Mouse (Mus musculus) cerebellum, postnatal 4 days (tissue): Measurements from ENCODE around the gene St8sia6.
A peak's percentile ranks its signal among the peaks of the same experiment; 100 is the strongest.
"Not testable (repeated sequence)": the region's sequence is repeated elsewhere in the genome, so short reads cannot be mapped to it uniquely, and the experiment has no call there.

Experiments
- DNase-seq, 2 experiments: peaks; one replicate each; pipeline ENCODE4 v3.0.0; 2022; ENCODE audit warnings: low spot score in 2 of 2, mixed read lengths in 1 of 2

Gene St8sia6

GRCm38 (mm10) chr2:13793969-13794363, at the start of gene St8sia6:
Gene St8sia6, minus strand, starts transcription at chr2:13794064.
- no peak for DNase-seq

GRCm38 (mm10) chr2:13836310-13836709, 42.4 kb upstream of the St8sia6 start:
- DNase-seq: no peak

- DNase-seq: no peak
Observed at GRCm38 (mm10) chr2:13834989-13835388, 41.1 kb upstream of the St8sia6 start.

DNA sequence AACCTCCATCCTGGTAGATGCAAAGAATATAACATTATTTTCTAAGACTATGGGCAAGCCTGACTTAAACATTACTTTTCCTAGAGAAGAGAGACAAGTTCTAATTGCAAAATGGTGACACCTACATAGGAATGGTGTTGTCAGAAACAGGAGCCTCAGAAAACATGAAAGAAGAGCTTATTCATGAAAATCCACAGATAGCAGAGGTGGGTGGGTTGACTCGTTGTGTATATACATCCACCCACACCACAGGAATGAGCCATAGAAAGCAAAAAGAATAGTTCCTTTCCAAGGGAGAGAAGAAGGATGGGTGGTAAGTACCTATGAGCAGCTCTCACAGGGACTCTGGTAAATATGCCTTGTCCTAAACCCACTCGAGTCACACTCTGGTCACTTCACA, 22.8 kb upstream of the St8sia6 start:
- no peak for DNase-seq

DNA sequence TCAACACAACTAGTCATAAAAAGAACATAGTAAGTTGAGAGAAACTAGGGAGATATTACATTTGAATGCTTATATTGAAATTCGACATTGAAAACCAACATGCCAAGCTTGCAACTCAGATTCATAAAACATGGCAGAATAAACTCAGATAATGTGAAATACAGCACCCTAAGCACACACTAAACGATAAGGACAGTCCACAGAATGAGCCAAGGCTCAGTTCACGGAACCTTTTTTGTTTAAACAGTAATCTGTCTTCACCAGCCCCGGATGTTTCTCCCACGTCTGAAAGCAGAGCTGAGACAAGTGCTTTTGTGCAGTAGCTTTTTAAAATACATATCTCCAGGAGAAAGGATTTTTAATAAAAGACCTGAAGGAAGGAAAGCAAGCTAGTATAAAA, 14.7 kb upstream of the St8sia6 start:
- no peak for DNase-seq

- DNase-seq: no peak
Observed at GRCm38 (mm10) chr2:13808008-13808407, 14.1 kb upstream of the St8sia6 start.

DNA sequence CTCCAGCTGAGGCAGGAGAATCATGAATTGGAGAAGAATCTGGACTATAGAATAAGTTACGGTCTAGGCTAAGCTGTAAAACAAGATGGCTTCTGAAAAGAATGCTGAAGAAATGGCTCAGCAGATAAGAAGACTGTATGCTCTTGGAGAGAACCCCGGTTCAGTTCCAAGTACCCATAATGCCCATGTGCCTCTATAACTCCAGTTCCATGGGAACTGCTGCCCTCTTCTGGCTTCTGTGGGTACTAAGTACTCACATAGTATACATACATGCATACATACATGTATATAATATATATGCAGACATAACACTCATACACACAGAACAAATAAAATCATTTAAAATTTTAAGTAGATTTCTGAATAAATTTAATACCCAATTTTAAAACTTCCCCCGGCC, 12.3 kb upstream of the St8sia6 start:
- no peak for DNase-seq

DNA sequence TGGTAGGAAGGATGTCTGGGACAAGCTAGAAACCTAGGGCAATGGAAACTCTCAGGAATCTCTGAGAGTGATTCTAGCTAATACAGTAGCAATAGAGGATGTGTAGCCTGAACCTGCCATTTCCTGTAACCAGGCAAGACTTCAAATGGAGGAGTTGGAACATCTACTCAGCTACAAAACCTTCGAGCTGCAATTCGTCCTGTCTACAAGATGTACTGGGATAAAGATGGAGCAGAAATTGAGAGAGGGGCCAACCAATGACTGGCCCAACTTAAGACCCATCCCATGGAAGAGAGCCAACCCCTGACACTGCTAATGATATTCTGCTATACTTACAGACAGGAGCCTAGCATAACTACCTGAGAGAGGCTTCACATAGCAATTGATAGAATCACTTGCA, 6.8 kb upstream of the St8sia6 start:
- no peak for DNase-seq

DNA sequence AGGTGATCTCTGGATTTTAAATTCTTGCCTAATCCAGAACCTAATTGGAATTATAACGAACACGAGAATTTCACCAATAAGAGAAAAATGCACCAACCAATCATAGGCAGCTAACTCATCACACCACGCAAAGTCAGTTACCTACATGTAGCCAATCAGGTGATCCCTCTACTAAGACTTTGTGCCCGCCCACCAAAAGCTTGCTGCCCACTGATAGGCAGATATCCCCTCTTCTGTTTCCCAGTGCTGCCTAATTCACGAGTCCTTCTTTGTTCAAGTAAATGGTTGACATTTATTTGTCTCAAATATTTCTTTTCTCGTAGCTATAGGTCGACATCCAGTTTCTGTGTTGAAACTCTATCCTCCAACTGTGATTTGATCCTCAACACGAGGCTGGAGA, 582 bp upstream of the St8sia6 start:
- no peak for DNase-seq

GRCm38 (mm10) chr2:13793054-13793968, 553 bp downstream of the St8sia6 start:
- DNase-seq: peak; percentile 30 to 48

GRCm38 (mm10) chr2:13792256-13793005, 1.4 kb downstream of the St8sia6 start:
- peak in 1 of 2 experiments; percentile 1 for DNase-seq

DNA sequence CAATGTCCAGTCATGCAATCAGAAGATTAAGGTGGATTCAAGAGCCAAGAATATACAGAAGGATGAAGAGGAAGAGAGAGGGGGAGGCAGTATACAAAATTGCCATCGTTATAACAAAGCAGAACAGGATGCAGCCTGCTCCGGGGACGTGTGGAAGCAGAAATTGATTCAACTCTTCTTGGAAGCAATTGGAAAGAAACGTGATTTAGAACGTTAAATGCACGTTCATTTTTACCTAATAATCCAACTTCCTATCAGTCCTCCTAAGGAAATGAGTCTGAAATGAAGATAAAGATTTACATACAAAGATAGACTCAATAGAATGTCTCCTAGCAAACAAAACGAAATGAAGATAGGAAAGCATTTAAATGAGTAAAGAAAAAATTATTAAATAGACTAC, 2.3 kb downstream of the St8sia6 start:
- DNase-seq: no peak

- no peak for DNase-seq
Observed at GRCm38 (mm10) chr2:13789365-13789764, 4.5 kb downstream of the St8sia6 start.

- DNase-seq: no peak
Observed at GRCm38 (mm10) chr2:13786577-13787168, 7.2 kb downstream of the St8sia6 start.

GRCm38 (mm10) chr2:13785992-13786391, 7.9 kb downstream of the St8sia6 start:
- DNase-seq: not testable (repeated sequence)

GRCm38 (mm10) chr2:13785247-13785646, 8.6 kb downstream of the St8sia6 start:
- DNase-seq: no peak

DNA sequence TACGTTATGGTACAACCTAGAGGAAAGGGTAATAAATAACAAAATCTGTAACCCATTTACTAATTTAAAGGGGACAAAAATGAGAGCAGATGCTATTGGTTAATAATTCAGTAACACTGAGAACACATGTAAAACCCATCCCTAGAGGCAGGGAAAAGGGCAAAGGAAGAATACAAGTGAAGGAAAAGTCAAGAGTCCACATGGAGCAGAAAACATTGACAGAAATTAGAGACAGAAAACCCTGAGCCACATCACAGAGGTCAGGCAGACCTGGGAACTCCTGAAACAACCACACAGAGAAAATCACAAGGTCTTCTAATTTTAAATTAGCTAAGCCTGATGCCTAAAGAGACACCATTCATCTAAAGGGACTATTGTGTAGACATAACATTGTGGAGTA, 9.4 kb downstream of the St8sia6 start:
- no peak for DNase-seq

- no peak for DNase-seq
Observed at GRCm38 (mm10) chr2:13777032-13777431, 16.8 kb downstream of the St8sia6 start.

DNA sequence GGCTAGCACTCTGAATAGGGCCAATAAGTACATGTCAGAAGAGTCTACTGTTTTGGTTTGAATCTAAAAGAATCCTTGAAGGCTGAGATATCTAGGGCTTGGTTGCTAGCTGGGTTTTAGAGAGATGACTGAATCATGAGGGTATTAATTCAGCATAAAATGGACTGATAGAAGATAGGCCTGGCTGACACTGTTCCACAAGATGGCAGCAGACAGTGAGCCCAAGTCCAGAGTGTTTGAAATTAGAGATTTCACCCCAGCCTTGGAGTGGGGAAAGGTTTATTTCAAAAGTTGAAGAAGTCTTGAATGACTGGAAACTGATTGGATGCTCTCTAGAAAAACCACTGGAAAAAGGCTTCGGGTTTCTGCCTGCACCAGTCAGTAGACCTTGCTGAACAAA, 17.4 kb downstream of the St8sia6 start:
- no peak for DNase-seq

DNA sequence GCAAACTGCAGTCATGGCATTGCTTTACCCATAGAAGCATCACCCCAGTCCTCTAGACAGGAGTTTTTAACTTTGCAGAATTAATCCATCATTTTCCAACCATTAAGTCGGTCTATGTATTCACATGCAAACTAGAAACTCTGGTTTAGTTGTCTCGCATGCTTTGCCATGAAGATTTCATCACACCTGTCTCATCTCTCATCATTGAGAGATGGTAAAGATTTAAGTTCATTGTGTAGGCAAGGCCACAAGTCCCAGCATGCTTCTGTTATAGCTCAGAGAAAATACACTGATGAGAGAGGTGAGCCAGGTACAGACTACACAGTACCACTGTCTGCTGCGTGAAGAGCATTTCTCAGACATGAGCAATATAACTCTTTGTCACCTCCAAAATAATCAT, 18.8 kb downstream of the St8sia6 start:
- DNase-seq: no peak

DNA sequence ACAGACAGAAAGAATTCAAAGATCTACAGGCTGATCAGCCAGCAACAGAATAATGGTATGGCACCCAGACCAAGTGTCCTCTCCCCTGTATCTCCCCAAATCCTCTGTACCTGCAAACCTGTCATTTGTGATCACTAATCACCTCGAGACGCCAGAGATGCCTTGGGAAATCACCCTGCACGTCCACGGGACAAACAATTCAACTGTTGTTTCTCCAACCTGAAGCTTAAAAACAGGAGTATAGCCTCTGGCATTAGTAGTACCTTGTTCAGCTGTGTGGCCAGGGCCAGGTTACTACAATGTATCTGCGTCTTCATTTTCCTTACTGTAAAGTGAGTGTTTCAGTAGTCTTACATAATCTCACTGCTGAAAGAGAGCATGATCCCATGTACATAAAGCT, 25.3 kb downstream of the St8sia6 start:
- DNase-seq: no peak
